In the genomic region with DNA sequence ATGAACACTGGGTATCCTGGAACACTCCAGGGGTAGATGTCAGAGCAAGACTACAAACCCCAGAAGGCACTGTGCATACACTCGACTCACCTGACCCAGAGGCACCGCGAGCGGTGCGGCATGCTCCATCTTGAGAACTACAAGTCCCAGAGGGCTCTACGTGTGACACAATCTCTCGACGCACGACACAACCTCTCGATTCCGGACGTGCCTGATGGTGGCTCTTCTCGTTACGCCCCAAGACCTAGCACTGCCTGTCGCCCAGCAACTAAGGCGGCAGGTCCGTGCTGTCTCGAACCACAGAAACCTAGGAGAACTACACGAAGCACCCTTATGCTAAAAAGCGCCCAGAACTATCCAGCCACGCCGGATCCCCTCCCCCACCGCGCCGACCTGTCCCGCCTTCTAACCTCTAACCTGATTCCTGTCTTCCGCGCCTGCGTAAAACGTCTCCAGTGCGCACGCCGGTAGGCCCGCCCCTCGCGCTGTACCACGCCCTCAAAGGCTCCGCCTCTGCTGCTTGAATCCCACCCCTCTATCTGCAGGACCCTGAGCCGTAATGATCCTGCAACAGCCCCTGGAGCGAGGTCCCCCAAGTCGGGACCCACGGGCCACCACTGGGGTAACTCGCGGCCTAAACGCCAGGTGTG, we compare ENCODE assay signal across 7 mouse cellular contexts. TPM values are rescaled to one million over a fixed set of nuclear protein-coding genes. Genes with fewer than 3 reads are reported as not detected.
DNase-seq lines count a peak whose midpoint lies in the region; ATAC-seq lines count a peak whose summit lies in the region.

Hcfc1r1 (plus strand) TSS at position 173 of the 650 bp plus-strand sequence.
Thoc6 (minus strand) TSS at position 459 of the 650 bp plus-strand sequence.

- intact Hi-C loops in left cerebral cortex, postnatal 36 days (cut with DNase I) = loop anchor here (5.0 kb wide), 1 partner anchor 34 kb away; no protein-coding TSS in a partner anchor

- peaks cover 35% of the 10 kb centered on the region for H3K4me1 ChIP-seq in intestine, embryonic 16.5 days (ENCODE audit: control insufficient read depth, insufficient read depth, low read length)
- H3K4me1 ChIP-seq in midbrain, embryonic 11.5 days (ENCODE audit: control insufficient read depth, insufficient read depth, low read length) = peaks cover 21% of the 10 kb centered on the region

- peak within 1 kb of the TSS; percentile 97 for H3K4me2 ChIP-seq in intestine, embryonic 16.5 days (ENCODE audit: low read depth, low read length)
- H3K4me2 ChIP-seq in midbrain, embryonic 11.5 days = peak within 1 kb of the TSS; percentile 81

- peak within 1 kb of the TSS; percentile 81 for H3K4me3 ChIP-seq in intestine, embryonic 16.5 days (ENCODE audit: low read length)
- H3K4me3 ChIP-seq in midbrain, embryonic 11.5 days (ENCODE audit: low read depth, low read length) = peak within 1 kb of the TSS; percentile 62

- under 1% methylated on average over 45 of the region's 45 CpGs for WGBS in intestine, embryonic 16.5 days
- under 1% methylated on average over 45 of the region's 45 CpGs for WGBS in midbrain, embryonic 11.5 days

- H3K27ac ChIP-seq in intestine, embryonic 16.5 days (ENCODE audit: low read length) = peak within 1 kb of the TSS; percentile 82
- H3K27ac ChIP-seq in midbrain, embryonic 11.5 days (ENCODE audit: low read depth, low read length) = no peak within 1 kb of the TSS

- peak; percentile 93 for DNase-seq in adrenal gland, adult 8-10 months
- DNase-seq in embryo, embryonic 9.5 days (ENCODE audit: extremely low spot score) = peak; percentile 95
- peak; percentile 69 to 86 for DNase-seq in gastrocnemius, postnatal 4 days (ENCODE audit: low spot score in 2 of 2)
- peak; percentile 95 to 96 for DNase-seq in left cerebral cortex, postnatal 36 days (ENCODE audit: low spot score in 2 of 2)
- peak; percentile 98 for DNase-seq in midbrain, embryonic 11.5 days (ENCODE audit: low spot score, missing footprints)
- DNase-seq in skeletal muscle tissue, adult 2 months (ENCODE audit: low read depth, low spot score) = peak; percentile 94

- H3K9me3 ChIP-seq in intestine, embryonic 16.5 days (ENCODE audit: control insufficient read depth, low read length) = no peaks in the 10 kb centered on the region
- H3K9me3 ChIP-seq in midbrain, embryonic 11.5 days (ENCODE audit: control insufficient read depth, low read length) = no peaks in the 10 kb centered on the region

- ATAC-seq in intestine, embryonic 16.5 days = peak; percentile 95
- ATAC-seq in midbrain, embryonic 11.5 days (ENCODE audit: low FRiP score) = peak; percentile 92

- peaks cover 14% of the 10 kb centered on the region for H3K36me3 ChIP-seq in intestine, embryonic 16.5 days (ENCODE audit: control insufficient read depth, insufficient read depth, low read length)
- H3K36me3 ChIP-seq in midbrain, embryonic 11.5 days (ENCODE audit: control insufficient read depth, insufficient read depth, low read length) = no peaks in the 10 kb centered on the region; the same call in 1 of the 2 replicates

- peak within 1 kb of the TSS; percentile 81 for H3K9ac ChIP-seq in intestine, embryonic 16.5 days (ENCODE audit: low read depth, low read length)
- H3K9ac ChIP-seq in midbrain, embryonic 11.5 days (ENCODE audit: low read length) = peak within 1 kb of the TSS; percentile 70

- H3K27me3 ChIP-seq in intestine, embryonic 16.5 days (replicated peaks; ENCODE audit: control insufficient read depth, insufficient read depth, low read length) = no peaks in the 10 kb centered on the region
- peaks cover 24% of the 10 kb centered on the region for H3K27me3 ChIP-seq in midbrain, embryonic 11.5 days (ENCODE audit: control insufficient read depth, insufficient read depth, low read length)

RNA-seq across cellular contexts. Expression of gene Hcfc1r1, which starts in this region (rescaled TPM):
- 100 to 1,000 TPM; 136 to 169 (median 147) TPM for total RNA-seq in adrenal gland, adult 8-10 months (2022)
- 100 to 1,000 TPM; 214 to 230 TPM for total RNA-seq in gastrocnemius, postnatal 4 days (2021)
- polyA plus RNA-seq in intestine, embryonic 16.5 days (2015; fragmentation: Nextera tagmentation; extraction: Ambion mirVana) = 81.0 and 87.3 TPM in 2 replicates
- total RNA-seq in left cerebral cortex, postnatal 36 days (2021) = 100 to 1,000 TPM; 126 to 137 TPM
- polyA plus RNA-seq in midbrain, embryonic 11.5 days (2014; fragmentation: Nextera tagmentation; extraction: Ambion mirVana) = 37.4 and 40.6 TPM in 2 replicates

RNA-seq across cellular contexts. Expression of gene Thoc6, which starts in this region (rescaled TPM):
- 10 to 100 TPM; 24.7 to 28.3 (median 26.7) TPM for total RNA-seq in adrenal gland, adult 8-10 months (2022)
- total RNA-seq in gastrocnemius, postnatal 4 days (2021) = 10 to 100 TPM; 18.8 to 20.8 TPM
- 42.4 and 46.1 TPM in 2 replicates for polyA plus RNA-seq in intestine, embryonic 16.5 days (2015; fragmentation: Nextera tagmentation; extraction: Ambion mirVana)
- 1 to 10 TPM; 5.3 to 7.0 TPM for total RNA-seq in left cerebral cortex, postnatal 36 days (2021)
- polyA plus RNA-seq in midbrain, embryonic 11.5 days (2014; fragmentation: Nextera tagmentation; extraction: Ambion mirVana) = 55.1 and 57.0 TPM in 2 replicates
